Mouse (Mus musculus): ENCODE data around the gene Vps50. TPM values are rescaled to one million over a fixed set of nuclear protein-coding genes. Genes with fewer than 3 reads are reported as not detected.
"Not testable (repeated sequence)": the region's sequence is repeated elsewhere in the genome, so short reads cannot be mapped to it uniquely, and the experiment has no call there.

The Vps50 gene
- total RNA-seq, 1 experiment from 2014 or later: 38.0 TPM

DNA sequence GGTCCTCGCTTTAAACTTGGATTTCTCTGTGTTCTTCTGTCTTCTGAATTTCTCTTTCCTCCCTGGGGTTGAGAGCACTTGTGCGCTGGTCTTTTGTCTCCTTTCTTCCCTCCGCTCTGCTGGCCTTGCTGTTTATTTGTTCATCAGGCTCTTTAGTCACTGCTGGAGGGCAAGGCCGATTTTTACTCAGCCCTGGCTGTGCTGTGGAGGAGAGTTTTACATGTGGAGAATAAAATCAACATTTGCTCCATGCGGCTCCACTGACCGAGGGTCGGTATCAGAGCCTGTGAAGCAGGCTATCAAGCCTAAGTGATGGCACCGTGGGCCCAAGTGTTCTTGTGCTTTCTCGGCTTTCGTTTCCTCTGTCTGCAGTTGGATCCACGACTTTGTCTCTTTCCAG, 13.4 kb downstream of the Vps50 start:
- no peak for ATAC-seq (replicated peaks; ENCODE audit: insufficient number of reproducible peaks, low FRiP score, low TSS enrichment, poor library complexity, severe bottlenecking)

DNA sequence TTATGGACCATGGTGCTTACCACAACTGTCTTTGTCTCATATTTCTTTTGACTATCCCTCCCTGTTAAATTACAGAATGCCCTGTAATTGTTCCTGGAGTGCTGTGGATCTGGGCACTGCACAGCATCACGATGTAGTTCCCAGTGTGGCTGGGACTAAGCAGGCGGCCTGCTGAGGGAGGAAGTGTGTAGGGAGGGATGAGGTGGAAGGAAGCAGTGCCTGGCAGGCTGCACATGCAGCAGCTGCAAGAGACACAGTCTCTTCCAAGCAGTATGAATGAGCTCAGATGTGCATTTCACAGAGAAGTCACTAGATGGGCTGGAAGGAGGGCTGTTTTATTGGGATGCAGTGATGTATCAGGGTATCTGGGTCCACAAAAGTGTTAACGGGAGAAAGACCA, 14.4 kb downstream of the Vps50 start:
- ATAC-seq (replicated peaks; ENCODE audit: insufficient number of reproducible peaks, low FRiP score, low TSS enrichment, poor library complexity, severe bottlenecking): no peak

DNA sequence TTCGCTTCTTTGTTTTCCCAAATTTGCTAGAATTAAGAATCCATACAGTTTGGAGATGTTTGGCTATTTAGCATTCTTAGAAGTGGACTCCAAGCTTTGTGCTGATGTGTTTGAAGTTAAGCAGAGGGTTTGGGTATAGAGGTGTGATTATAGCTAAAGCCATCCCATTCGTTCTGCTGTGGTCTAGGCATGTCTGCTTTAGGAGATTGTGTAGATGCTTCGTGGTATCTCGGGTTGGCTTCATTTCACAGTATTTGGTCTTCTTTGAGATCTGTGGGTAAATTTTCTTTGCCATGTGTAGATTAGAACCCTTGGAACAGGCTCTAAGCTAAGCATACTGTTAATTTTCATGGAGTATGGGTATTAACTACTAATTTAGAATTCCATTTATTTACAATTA, 30.0 kb downstream of the Vps50 start:
- no peak for ATAC-seq (replicated peaks; ENCODE audit: insufficient number of reproducible peaks, low FRiP score, low TSS enrichment, poor library complexity, severe bottlenecking)

DNA sequence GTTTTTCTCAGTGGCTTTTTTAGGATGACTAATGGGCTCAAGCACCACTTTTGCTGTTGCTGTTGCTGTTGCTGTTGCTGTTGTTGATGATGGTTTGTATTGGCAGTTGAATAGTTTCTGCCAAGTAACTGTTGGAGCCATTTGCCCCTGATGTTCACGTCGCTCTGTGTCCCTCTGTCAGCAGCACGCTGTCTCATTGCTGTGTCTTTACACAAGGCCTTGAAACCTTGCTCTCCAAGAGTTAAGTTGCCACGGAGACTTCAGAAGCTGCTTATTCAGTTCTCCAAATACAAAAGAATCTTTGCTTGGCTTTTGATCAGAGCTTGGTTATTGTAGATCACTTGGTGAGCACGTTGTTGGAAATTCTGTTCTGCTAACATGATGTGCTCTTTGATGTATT, 33.3 kb downstream of the Vps50 start:
- no peak for ATAC-seq (replicated peaks; ENCODE audit: insufficient number of reproducible peaks, low FRiP score, low TSS enrichment, poor library complexity, severe bottlenecking)

DNA sequence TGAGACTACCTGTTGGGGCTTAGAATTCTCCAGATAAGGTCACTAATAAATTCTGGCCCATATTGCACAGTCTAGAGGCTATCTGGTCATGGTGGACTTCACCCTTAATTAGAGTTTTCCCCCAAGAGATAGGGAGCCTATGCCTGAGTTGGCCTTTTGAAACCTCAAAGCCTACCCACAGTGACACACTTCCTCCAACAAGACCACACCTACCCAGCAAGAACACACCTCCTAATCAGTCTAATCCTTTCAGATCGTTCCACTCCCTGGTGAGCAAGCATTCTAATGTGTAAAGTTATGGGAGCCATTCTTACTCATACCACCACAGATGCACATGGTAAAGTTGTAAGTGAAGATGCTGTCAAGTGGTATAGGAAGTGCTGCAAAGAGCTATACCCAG, 37.9 kb downstream of the Vps50 start:
- no peak for ATAC-seq (replicated peaks; ENCODE audit: insufficient number of reproducible peaks, low FRiP score, low TSS enrichment, poor library complexity, severe bottlenecking)

DNA sequence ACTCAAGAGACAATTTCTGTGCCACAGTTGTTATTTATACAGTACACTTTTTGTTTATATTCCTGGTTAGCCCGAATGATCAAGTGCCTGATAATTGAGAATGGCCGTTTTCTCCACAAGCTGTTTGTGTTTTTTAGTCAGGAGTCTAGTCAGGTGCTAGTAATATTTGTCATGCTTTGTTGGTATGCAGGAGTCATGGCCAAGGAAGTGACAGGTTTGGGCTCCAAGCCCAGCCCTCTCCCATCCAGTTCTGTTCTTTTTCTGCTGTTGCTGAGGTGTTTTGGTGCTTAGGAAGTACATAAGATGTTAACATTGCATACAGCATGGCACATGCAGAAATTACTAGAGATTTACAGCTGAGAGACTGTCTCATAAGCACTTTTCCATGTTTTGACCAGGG, 41.3 kb downstream of the Vps50 start:
- no peak for ATAC-seq (replicated peaks; ENCODE audit: insufficient number of reproducible peaks, low FRiP score, low TSS enrichment, poor library complexity, severe bottlenecking)

DNA sequence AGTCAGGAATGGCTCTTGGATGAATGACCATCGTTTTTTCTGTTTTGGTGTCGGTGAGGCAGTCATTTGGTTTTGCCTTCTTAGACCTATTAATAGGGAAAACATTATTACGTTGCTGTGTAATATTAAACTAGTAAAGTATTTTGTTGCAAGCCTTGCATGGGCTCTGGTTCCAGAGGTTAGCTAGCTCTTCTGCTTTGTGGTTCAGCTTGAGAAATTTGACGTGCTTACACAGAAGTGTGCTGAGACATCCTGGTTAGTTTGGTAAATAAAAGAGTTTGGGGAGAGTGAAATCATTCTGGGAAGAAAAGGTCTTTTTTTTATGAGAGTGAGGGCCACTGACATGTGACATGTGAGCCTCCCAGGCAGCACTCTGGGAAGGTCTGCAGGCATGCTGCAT, 45.7 kb downstream of the Vps50 start:
- no peak for ATAC-seq (replicated peaks; ENCODE audit: insufficient number of reproducible peaks, low FRiP score, low TSS enrichment, poor library complexity, severe bottlenecking)

DNA sequence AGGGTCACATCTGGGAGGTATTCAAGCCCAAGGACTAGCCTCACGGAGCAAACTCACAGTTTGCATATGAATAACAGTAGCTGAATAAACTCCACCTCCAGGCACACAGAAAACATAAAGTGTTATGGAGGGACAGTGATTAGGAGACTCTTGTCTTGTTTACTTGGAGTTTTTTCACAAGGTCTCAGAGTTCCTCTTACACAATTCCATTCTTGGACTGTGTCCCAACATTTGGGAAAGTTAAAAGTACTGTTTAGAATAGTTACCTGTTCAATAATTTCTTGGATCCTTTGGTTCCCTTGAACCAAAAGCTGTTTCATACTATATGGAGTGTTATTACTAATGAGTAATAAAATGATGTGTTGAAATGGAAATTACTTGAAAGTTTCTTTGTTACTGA, 46.8 kb downstream of the Vps50 start:
- no peak for ATAC-seq (replicated peaks; ENCODE audit: insufficient number of reproducible peaks, low FRiP score, low TSS enrichment, poor library complexity, severe bottlenecking)

DNA sequence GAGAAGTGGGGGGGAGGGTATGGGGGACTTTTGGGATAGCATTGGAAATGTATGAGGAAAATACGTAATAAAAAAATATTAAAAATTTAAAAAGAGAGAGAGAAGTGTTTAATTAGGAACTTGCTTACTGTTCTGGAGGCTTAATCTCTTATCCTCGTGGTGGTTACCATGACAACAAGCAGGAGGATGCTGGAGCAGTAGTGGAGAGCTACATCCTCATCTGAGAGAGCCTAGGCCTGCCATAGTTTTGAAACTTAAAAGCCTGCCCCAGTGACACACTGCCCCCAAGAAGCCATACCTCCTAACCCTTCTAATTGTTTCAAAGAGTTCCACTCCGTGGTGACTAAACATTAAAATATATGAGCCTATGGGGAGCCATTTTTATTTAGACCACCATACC, 50.8 kb downstream of the Vps50 start:
- no peak for ATAC-seq (replicated peaks; ENCODE audit: insufficient number of reproducible peaks, low FRiP score, low TSS enrichment, poor library complexity, severe bottlenecking)

DNA sequence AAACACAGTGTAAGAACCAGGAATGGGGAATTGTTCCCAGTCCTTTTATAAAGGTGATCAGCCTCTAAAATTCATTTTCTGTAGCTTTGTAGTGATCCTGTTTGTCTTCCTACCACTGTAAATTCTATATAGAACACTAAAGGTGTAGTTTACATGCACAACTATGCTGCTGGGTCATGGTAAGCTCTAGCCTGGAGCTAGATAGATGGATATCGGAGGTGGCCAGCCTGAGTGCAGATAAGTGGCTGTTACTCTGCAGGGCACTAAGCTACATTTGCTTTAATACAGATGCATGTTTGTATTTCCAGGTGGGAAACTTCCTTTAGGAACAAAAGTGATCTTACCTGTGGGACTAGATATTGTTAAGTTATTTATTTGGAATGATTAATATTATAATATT, 51.8 kb downstream of the Vps50 start:
- ATAC-seq (replicated peaks; ENCODE audit: insufficient number of reproducible peaks, low FRiP score, low TSS enrichment, poor library complexity, severe bottlenecking): no peak

DNA sequence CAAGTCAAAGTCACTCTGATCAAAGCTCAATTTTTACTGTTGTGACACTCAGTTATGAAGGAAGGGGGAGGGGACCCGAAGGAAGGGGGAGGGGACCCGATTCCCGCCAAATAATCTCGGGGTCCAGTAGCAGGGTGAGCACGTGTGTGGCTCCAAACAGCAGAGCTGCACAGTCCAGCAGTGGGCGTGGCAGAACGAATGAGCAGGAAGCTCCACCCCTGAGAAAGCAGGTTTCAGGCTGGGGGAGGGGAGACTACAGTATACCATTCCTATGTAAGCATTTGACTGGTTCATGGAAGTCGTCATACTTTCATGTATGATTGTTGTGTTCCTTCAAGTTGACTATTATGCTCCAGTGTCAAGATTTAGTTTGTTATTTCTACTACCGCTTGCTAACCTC, 54.5 kb downstream of the Vps50 start:
- not testable (repeated sequence) for ATAC-seq (replicated peaks; ENCODE audit: insufficient number of reproducible peaks, low FRiP score, low TSS enrichment, poor library complexity, severe bottlenecking)

DNA sequence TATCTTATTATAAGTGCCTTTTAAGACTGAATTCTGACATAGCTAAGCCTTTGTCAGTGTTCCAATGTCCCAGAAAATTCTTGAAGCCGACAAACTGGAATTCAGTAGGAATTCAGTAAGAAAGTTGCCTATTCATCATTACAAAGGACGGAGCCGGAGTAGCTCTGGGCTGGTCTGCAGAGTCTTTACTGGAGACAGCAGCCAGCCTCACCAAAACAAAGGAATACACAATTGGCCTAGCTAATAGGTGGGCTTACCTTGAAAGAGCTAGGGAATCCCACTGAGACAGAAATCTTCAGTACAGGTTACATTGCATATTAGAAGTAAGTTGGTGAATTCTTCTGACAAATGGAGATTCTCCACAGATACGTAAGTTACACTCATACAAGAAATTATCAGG, 59.0 kb downstream of the Vps50 start:
- no peak for ATAC-seq (replicated peaks; ENCODE audit: insufficient number of reproducible peaks, low FRiP score, low TSS enrichment, poor library complexity, severe bottlenecking)

DNA sequence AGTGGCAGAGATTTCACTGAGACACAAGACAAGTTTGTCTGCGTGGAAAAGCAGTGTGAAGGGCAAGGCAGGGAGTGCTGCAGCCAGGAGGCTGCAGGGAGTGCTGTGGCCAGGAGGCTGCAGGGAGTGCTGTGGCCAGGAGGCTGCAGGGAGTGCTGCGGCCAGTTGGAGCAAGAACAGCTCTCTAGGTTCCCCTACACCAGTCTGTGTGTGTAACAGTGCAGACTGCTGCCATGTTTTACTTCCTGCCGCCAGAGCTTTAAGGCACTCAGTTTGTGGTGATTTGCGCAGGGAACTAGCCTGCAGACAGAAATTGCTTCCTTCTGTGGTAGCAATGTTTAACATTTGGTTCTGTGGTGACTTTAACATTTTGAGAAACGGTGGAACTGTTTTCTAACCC, 61.8 kb downstream of the Vps50 start:
- ATAC-seq (replicated peaks; ENCODE audit: insufficient number of reproducible peaks, low FRiP score, low TSS enrichment, poor library complexity, severe bottlenecking): no peak

DNA sequence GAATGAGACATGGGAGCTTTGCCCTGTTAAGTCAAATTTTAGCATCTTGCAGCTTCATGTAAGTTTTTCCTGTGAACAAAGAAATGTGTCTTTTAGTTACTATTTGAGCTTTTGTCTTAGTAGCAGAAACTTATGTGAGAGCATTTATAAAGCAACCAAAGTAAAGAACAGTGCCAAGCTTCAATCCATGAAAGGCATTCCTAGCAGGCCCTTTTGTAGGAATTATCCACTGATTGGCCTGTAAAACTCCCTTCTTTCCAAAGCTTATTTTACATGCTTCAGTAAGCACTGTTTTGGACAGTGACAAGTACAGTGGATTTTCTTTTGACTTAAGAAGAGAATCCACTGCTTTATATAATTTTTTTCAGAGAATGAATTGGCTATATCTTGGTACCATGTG, 64.1 kb downstream of the Vps50 start:
- ATAC-seq (replicated peaks; ENCODE audit: insufficient number of reproducible peaks, low FRiP score, low TSS enrichment, poor library complexity, severe bottlenecking): no peak

DNA sequence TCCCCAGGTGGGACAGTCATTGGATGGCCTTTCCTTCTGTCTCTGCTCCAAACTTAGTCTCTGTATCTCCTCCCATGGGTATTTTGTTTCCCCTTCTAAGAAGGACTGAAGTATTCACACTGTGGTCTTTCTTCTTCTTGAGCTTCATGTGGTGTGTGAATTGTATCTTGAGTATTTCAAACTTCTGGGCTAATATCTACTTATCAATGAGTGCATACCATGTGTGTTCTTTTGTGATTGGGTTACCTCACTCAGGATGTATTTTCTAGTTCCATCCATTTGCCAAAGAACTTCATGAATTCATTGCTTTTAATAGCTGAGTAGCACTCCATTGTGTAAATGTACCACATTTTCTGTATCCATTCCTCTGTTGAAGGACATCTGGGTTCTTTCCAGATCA, 65.9 kb downstream of the Vps50 start:
- ATAC-seq (replicated peaks; ENCODE audit: insufficient number of reproducible peaks, low FRiP score, low TSS enrichment, poor library complexity, severe bottlenecking): not testable (repeated sequence)

DNA sequence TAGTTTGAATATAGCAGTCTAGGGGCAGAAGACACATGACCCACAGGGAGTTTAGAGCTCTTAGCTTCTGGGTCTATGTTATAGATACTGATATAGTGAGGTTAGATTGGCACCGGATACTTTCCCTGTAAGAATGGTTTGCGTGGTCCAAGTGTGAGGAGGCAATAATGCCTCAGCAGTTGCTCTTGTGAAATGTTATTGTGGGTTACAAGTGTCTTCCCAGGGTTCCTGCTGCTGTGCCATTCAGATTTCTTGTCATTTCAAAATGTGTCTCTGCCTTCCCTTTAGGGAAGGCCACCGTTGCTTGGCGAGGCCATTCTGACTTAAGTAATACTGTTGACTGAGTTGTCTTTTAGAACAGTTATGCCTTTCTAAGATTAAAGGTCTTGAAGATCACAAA, 66.8 kb downstream of the Vps50 start:
- ATAC-seq (replicated peaks; ENCODE audit: insufficient number of reproducible peaks, low FRiP score, low TSS enrichment, poor library complexity, severe bottlenecking): no peak

DNA sequence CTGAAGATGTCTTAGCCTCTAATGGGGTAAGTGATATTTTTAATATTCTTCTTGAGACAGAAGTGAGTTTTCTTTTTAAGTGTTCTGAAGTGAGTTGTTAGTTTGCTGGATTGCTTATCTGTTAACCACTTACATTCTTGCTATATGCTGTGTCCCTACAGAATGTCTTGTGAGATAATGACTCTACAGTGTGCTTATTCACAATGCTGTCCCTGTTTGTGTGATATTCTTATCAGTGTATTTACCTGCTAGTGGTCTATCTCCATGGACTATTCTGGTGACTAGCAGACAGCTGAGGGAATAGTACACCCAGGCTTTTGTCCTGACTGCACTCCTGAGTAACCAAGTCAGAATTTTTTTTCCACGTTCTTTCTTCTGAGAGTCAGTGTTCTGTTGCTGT, 67.5 kb downstream of the Vps50 start:
- no peak for ATAC-seq (replicated peaks; ENCODE audit: insufficient number of reproducible peaks, low FRiP score, low TSS enrichment, poor library complexity, severe bottlenecking)

DNA sequence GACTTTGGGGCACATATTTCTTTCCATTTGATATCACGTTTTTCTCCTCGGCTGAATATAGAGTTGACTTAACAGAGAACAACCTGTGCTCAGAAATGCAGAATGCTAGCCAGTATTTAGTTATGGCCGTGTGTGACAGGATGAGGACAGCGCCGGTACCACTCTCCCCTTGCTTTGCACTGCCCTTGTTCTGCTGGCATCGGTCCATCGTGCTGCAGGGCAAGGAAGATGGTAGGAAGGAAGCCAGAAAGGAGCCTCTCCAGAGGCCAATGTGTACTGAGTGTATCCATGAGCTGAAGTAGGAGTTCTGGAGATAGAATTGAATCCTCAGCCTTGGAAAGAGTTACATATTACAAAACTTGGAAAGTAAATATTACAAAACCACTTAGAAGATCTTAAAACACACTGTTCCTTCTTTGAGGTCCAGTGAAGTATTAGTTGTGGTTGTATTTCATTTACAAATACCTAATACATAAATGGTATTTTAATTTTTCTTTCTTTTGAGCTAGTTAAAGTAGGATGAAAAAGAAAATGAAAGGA, 69.0 kb downstream of the Vps50 start:
- ATAC-seq (replicated peaks; ENCODE audit: insufficient number of reproducible peaks, low FRiP score, low TSS enrichment, poor library complexity, severe bottlenecking): no peak

DNA sequence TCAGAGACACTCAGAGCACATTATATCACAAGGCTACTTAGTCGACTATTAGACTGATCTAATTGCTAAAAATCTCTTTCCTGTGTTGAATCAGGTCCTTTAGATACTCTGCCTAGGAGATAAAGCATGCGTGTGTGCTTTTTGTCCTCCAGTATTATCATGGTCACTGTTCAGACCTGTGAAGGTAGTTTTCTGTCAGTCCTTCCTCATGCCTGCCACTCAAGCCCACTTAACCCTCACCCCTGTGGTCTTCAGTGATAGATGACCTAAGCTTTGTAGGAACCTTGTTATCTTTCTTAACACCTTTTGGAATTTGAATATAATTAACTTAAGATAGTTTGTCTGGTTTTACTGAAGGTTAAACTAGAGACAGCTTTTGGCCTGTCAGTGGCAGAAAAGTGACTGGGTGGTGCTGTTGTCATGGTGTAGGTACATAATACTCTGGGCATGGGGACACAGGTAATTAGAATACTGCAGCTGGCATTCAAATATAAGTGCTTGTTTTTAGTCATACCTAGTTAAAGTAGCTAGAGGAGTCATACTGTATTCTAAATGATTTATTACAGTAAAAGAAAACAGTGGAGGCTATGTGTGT, 74.1 kb downstream of the Vps50 start:
- ATAC-seq (replicated peaks; ENCODE audit: insufficient number of reproducible peaks, low FRiP score, low TSS enrichment, poor library complexity, severe bottlenecking): no peak

DNA sequence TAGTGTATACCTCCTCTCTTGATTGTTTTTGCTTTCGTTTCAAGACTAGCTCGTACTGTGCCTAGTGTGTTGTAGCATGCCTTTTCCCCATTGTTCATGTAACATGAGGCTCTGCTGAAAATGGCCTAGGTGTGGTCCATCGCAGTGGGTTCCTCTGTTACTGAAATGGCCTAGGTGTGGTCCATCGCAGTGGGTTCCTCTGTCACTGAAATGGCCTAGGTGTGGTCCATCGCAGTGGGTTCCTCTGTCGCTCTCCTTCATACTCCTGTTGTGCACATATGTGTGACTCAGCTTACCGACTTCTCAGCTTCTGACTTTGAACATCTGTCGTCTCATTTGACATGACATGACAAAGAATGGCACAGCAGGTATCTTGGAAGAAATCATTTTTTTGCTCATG, 75.6 kb downstream of the Vps50 start:
- ATAC-seq (replicated peaks; ENCODE audit: insufficient number of reproducible peaks, low FRiP score, low TSS enrichment, poor library complexity, severe bottlenecking): no peak

DNA sequence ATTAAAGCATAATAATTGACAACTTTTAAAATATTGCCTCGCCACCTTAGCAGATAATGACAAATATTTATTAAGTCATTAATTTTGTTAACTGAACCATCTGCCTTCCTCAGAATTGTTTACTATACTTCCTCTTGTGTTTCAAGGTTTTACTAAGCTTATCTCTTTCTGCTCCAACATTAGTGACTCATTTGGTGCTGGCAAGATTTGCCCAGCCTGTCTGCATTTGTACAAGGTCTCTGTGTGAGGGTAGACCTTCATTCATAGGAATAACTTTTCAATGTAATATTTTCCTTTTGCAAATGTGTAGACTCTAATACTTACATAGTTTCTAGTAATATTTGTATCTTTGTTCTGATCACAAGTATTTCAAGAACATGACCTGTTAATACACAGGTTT, 87.2 kb downstream of the Vps50 start:
- ATAC-seq (replicated peaks; ENCODE audit: insufficient number of reproducible peaks, low FRiP score, low TSS enrichment, poor library complexity, severe bottlenecking): no peak

Measured in monocyte, adult 5-6 weeks (primary cell).